Mouse (Mus musculus) stomach, adult 2 months (tissue): ENCODE results near the gene Padi1. TPM values are rescaled to one million over a fixed set of nuclear protein-coding genes. Genes with fewer than 3 reads are reported as not detected.

Source experiments
- polyA plus RNA-seq: library from polyadenylated mRNA; depleted of rRNA; stranded (reverse); fragments of >200 nt; gene quantifications from 2 replicates; pipeline ENCODE4 v1.2.3, GENCODE M21; 2012; rRNA removed

Gene Padi1
- 1.5 and 2.0 TPM in 2 replicates for polyA plus RNA-seq

GRCm38 (mm10) chr4:140845666-140846065, at the start of gene Padi1:
Gene Padi1 (minus strand): TSS chr4:140845778.

GRCm38 (mm10) chr4:140810458-140811260, 34.9 kb downstream of the Padi1 start, which contains the start of gene Padi3:
Gene Padi3 (minus strand): TSS chr4:140810648.

GRCm38 (mm10) chr4:140774025-140774800, 71.4 kb downstream of the Padi1 start, which contains the start of gene Padi4:
Gene Padi4 (minus strand): TSS chr4:140774236.

Other genes with a start within 250 kb of the Padi1 start
- 16.2 and 17.3 TPM in 2 replicates for gene Arhgef10l, start 179.8 kb downstream of the Padi1 start, polyA plus RNA-seq
- gene Rcc2, start 145.2 kb downstream of the Padi1 start, polyA plus RNA-seq: 26.9 and 27.2 TPM in 2 replicates
- not detected in 2 replicates for gene Padi6, start 103.1 kb downstream of the Padi1 start, polyA plus RNA-seq
- gene Padi4, start 71.5 kb downstream of the Padi1 start, polyA plus RNA-seq: 1.7 and 2.8 TPM in 2 replicates
- gene Padi3, start 35.1 kb downstream of the Padi1 start, polyA plus RNA-seq: 0.09 TPM in 1 of 2 replicates, not detected in the other
- gene Padi2, start 60.6 kb upstream of the Padi1 start, polyA plus RNA-seq: 1.1 and 2.2 TPM in 2 replicates
- gene Sdhb, start 115.4 kb upstream of the Padi1 start, polyA plus RNA-seq: 118 and 191 TPM in 2 replicates
- gene Atp13a2, start 141.1 kb upstream of the Padi1 start, polyA plus RNA-seq: 46.3 and 68.4 TPM in 2 replicates
- 37.7 and 48.4 TPM in 2 replicates for gene Mfap2, start 164.6 kb upstream of the Padi1 start, polyA plus RNA-seq
- 6.0 and 7.1 TPM in 2 replicates for gene Crocc, start 214.8 kb upstream of the Padi1 start, polyA plus RNA-seq
- 34.3 and 51.7 TPM in 2 replicates for gene Necap2, start 232.6 kb upstream of the Padi1 start, polyA plus RNA-seq
- not detected in 2 replicates for gene Spata21, start 242.6 kb upstream of the Padi1 start, polyA plus RNA-seq